Mouse (Mus musculus) lung, embryonic 14.5 days (tissue): ENCODE measurements around the gene Krtcap2. TPM values are rescaled to one million over a fixed set of nuclear protein-coding genes. Genes with fewer than 3 reads are reported as not detected.

Source experiments
- ATAC-seq: fragments of 200-750 bp; cut with Nextera tagmentation; 2 replicates; pipeline ENCODE4 v1.8.0; 2017; ENCODE audit warnings: mild to moderate bottlenecking, moderate TSS enrichment, moderate library complexity; ENCODE audit not compliant: insufficient read depth
- DNase-seq: peaks from one replicate; pipeline ENCODE4 v3.0.0-alpha.2; 2015
- H3K27ac ChIP-seq: fragments of 300-500 bp; sonication (generic); 2 replicates; pipeline ENCODE4 v1.5.1; 2014; ENCODE audit warnings: low read depth, mild to moderate bottlenecking, moderate library complexity
- H3K27me3 ChIP-seq: fragments of 300-500 bp; sonication (generic); 2 replicates; pipeline ENCODE4 v1.6.1; 2014; ENCODE audit warnings: low read length, control low read depth; ENCODE audit not compliant: insufficient read depth
- H3K36me3 ChIP-seq: fragments of 300-500 bp; sonication (generic); 2 replicates; pipeline ENCODE4 v1.6.1; 2014; ENCODE audit warnings: control low read depth; ENCODE audit not compliant: insufficient read depth
- H3K4me1 ChIP-seq: fragments of 300-500 bp; sonication (generic); 2 replicates; pipeline ENCODE4 v1.6.1; 2014; ENCODE audit warnings: antibody characterized with exemption, control low read depth; ENCODE audit not compliant: insufficient read depth
- H3K4me2 ChIP-seq: fragments of 300-500 bp; sonication (generic); 2 replicates; pipeline ENCODE4 v1.6.1; 2014; ENCODE audit warnings: mild to moderate bottlenecking
- H3K4me3 ChIP-seq: fragments of 300-500 bp; sonication (generic); 2 replicates; pipeline ENCODE4 v1.5.1; 2014; ENCODE audit warnings: low read depth, low read length
- H3K9ac ChIP-seq: fragments of 300-500 bp; sonication (generic); 2 replicates; pipeline ENCODE4 v1.6.1; 2014
- H3K9me3 ChIP-seq: fragments of 300-500 bp; sonication (generic); 2 replicates; pipeline ENCODE4 v1.6.1; 2016; ENCODE audit warnings: low read depth, low read length, control low read depth
- CTCF ChIP-seq: IDR thresholded peaks from 2 replicates; pipeline ENCODE4 v1.5.1; 2016; ENCODE audit warnings: antibody characterized with exemption, low read depth
- WGBS: fragments of 180-500 bp; shearing (Covaris S2); extraction: QIAGEN DNeasy Blood & Tissue Kit; methylation state at CpG from one replicate; pipeline ENCODE4 v1.1.7; 2014; 5-methylcytosine and 5-hydroxymethylcytosine counted together
- microRNA counts: library from miRNA; unstranded; fragments of <30 nt; microRNA quantifications from one replicate; lab custom pipeline; 2016
- microRNA-seq: library from miRNA; unstranded; fragments of <30 nt; microRNA quantifications from one replicate; pipeline ENCODE4, GENCODE M21; 2016; ENCODE audit warnings: borderline number of aligned reads
- polyA plus RNA-seq: library from polyadenylated mRNA; unstranded; fragments of >200 nt; fragmentation: Nextera tagmentation; extraction: Ambion mirVana; gene quantifications from 2 replicates; pipeline ENCODE4 v1.2.1, GENCODE M21; 2014

Gene Krtcap2
- polyA plus RNA-seq, 1 experiment from 2014 or later, result 293 TPM

- H3K4me1 ChIP-seq, result no peaks in the 10 kb centered on the region
- H3K9me3 ChIP-seq, result no peaks in the 10 kb centered on the region
- no peak for TF ChIP-seq CTCF
- H3K9ac ChIP-seq, result no peak overlapping the region
- peak overlapping the region; percentile 52 for H3K4me2 ChIP-seq
- H3K27me3 ChIP-seq, result no peaks in the 10 kb centered on the region
- no peaks in the 10 kb centered on the region for H3K36me3 ChIP-seq
- ATAC-seq, result peak; percentile 70
- DNase-seq, result peak; percentile 71
- 1% methylated on average over 14 of the region's 14 CpGs for WGBS
- peak overlapping the region; percentile 14 for H3K4me3 ChIP-seq
- no peak overlapping the region for H3K27ac ChIP-seq
Observed at GRCm38 (mm10) chr3:89299499-89299898, 53.7 kb downstream of the Krtcap2 start.

MicroRNAs encoded within 50 kb of the gene (microRNA counts, 519-probe panel; counts per million panel counts)
- 2,506 counts per million, percentile 44 among the panel's probes with 10 or more counts for microRNA mmu-miR-92b (lab: Ali Mortazavi, UCI)

Small RNA genes lying within 50 kb of the gene (microRNA-seq; reads per million reads assigned to microRNA genes)
- gene Mir92b, result 1,659 reads per million, percentile 77 among the genes with 10 or more reads in this experiment

Other genes with a start within 250 kb of the Krtcap2 start
- gene Rusc1, start 152.7 kb upstream of the Krtcap2 start, polyA plus RNA-seq, result 11.2 and 13.9 TPM in 2 replicates
- gene Gm43738, start 144.9 kb upstream of the Krtcap2 start, polyA plus RNA-seq, result not detected in 2 replicates
- 164 and 177 TPM in 2 replicates for gene Fdps, start 144.0 kb upstream of the Krtcap2 start, polyA plus RNA-seq
- 0.08 TPM in 1 of 2 replicates, not detected in the other for gene Pklr, start 109.8 kb upstream of the Krtcap2 start, polyA plus RNA-seq
- 0.47 and 0.61 TPM in 2 replicates for gene Hcn3, start 85.8 kb upstream of the Krtcap2 start, polyA plus RNA-seq
- gene Clk2, start 81.2 kb upstream of the Krtcap2 start, polyA plus RNA-seq, result 26.1 and 26.4 TPM in 2 replicates
- gene Scamp3, start 68.5 kb upstream of the Krtcap2 start, polyA plus RNA-seq, result 90.2 and 98.9 TPM in 2 replicates
- gene Fam189b, start 62.8 kb upstream of the Krtcap2 start, polyA plus RNA-seq, result 18.2 and 19.4 TPM in 2 replicates
- 34.4 and 35.5 TPM in 2 replicates for gene Gba, start 43.0 kb upstream of the Krtcap2 start, polyA plus RNA-seq
- gene Thbs3, start 30.8 kb upstream of the Krtcap2 start, polyA plus RNA-seq, result 33.6 and 39.9 TPM in 2 replicates
- gene Mtx1, start 18.9 kb upstream of the Krtcap2 start, polyA plus RNA-seq, result 193 and 212 TPM in 2 replicates
- gene Muc1, start 16.9 kb upstream of the Krtcap2 start, polyA plus RNA-seq, result 43.0 and 50.4 TPM in 2 replicates
- 5.7 and 6.3 TPM in 2 replicates for gene Trim46, start 343 bp downstream of the Krtcap2 start, polyA plus RNA-seq
- 118 and 119 TPM in 2 replicates for gene Dpm3, start 13.4 kb downstream of the Krtcap2 start, polyA plus RNA-seq
- 58.5 and 60.2 TPM in 2 replicates for gene Slc50a1, start 24.6 kb downstream of the Krtcap2 start, polyA plus RNA-seq
- 68.3 and 70.4 TPM in 2 replicates for gene Efna1, start 35.2 kb downstream of the Krtcap2 start, polyA plus RNA-seq
- 4.7 and 5.8 TPM in 2 replicates for gene Efna3, start 77.0 kb downstream of the Krtcap2 start, polyA plus RNA-seq
- gene Efna4, start 92.1 kb downstream of the Krtcap2 start, polyA plus RNA-seq, result 24.6 and 27.0 TPM in 2 replicates
- gene Adam15, start 104.0 kb downstream of the Krtcap2 start, polyA plus RNA-seq, result 32.7 and 36.7 TPM in 2 replicates
- 0.17 TPM in 1 of 2 replicates, not detected in the other for gene Dcst2, start 116.0 kb downstream of the Krtcap2 start, polyA plus RNA-seq
- 0.11 TPM in 1 of 2 replicates, not detected in the other for gene Dcst1, start 119.3 kb downstream of the Krtcap2 start, polyA plus RNA-seq
- 1.6 and 1.7 TPM in 2 replicates for gene Zbtb7b, start 148.8 kb downstream of the Krtcap2 start, polyA plus RNA-seq
- gene Lenep, start 156.8 kb downstream of the Krtcap2 start, polyA plus RNA-seq, result 0.19 and 0.33 TPM in 2 replicates
- gene Flad1, start 165.9 kb downstream of the Krtcap2 start, polyA plus RNA-seq, result 18.1 and 18.2 TPM in 2 replicates
- 655 and 692 TPM in 2 replicates for gene Cks1b, start 172.4 kb downstream of the Krtcap2 start, polyA plus RNA-seq
- gene Shc1, start 172.5 kb downstream of the Krtcap2 start, polyA plus RNA-seq, result 69.5 and 75.2 TPM in 2 replicates
- gene Pygo2, start 184.2 kb downstream of the Krtcap2 start, polyA plus RNA-seq, result 54.0 and 56.8 TPM in 2 replicates
- 13.6 and 14.7 TPM in 2 replicates for gene Pbxip1, start 190.7 kb downstream of the Krtcap2 start, polyA plus RNA-seq
- 46.2 and 48.0 TPM in 2 replicates for gene Pmvk, start 208.6 kb downstream of the Krtcap2 start, polyA plus RNA-seq